Mouse (Mus musculus) layer of hippocampus, postnatal 10 days (tissue): ENCODE measurements around the gene Scnn1a. TPM values are rescaled to one million over a fixed set of nuclear protein-coding genes. Genes with fewer than 3 reads are reported as not detected.
"Not testable (repeated sequence)": the region's sequence is repeated elsewhere in the genome, so short reads cannot be mapped to it uniquely, and the experiment has no call there.

Experiments
- DNase-seq, 2 experiments: peaks; one replicate each; pipeline ENCODE4 v3.0.0; 2021; ENCODE audit warnings: low spot score in 2 of 2
- long read RNA-seq: library from polyadenylated mRNA; stranded (forward); transcript quantifications from one replicate; pipeline ENCODE4 v2.0.0, GENCODE M21; 2023
- total RNA-seq, 2 experiments: library from RNA; stranded (reverse); gene quantifications; 2 replicates each; pipeline ENCODE4 v1.2.3; 2021

The Scnn1a gene
- 1 to 10 TPM; 2.5 to 3.5 TPM for total RNA-seq
- long read RNA-seq, partial matches to known transcripts, result 1 of 3 reads
- long read RNA-seq, other reads (novel, unspliced or antisense), result 1 of 3 reads

- no peak for DNase-seq
Observed at GRCm38 (mm10) chr6:125320323-125320722, at the start of gene Scnn1a. Gene Scnn1a, plus strand, starts transcription at chr6:125320659.

GRCm38 (mm10) chr6:125271455-125272227 is 48.8 kb upstream of the Scnn1a start:
- peak; percentile 93 to 95 for DNase-seq

GRCm38 (mm10) chr6:125272228-125272785 is 48.2 kb upstream of the Scnn1a start:
- DNase-seq, result no peak

GRCm38 (mm10) chr6:125274841-125275563 is 45.5 kb upstream of the Scnn1a start:
- peak in 1 of 2 experiments; percentile 49 for DNase-seq

- no peak for DNase-seq
Observed at GRCm38 (mm10) chr6:125279729-125280128, 40.7 kb upstream of the Scnn1a start.

- DNase-seq, result peak in 1 of 2 experiments; percentile 36
Observed at GRCm38 (mm10) chr6:125282721-125283120, 37.7 kb upstream of the Scnn1a start.

GRCm38 (mm10) chr6:125284250-125284649 is 36.2 kb upstream of the Scnn1a start:
- no peak for DNase-seq

- no peak for DNase-seq
Observed at GRCm38 (mm10) chr6:125284751-125285150, 35.7 kb upstream of the Scnn1a start.

- DNase-seq, result no peak
Observed at GRCm38 (mm10) chr6:125285890-125286289, 34.6 kb upstream of the Scnn1a start, which contains the start of gene Tuba3a. Gene Tuba3a, minus strand, starts transcription at chr6:125286042.

- DNase-seq, result no peak
Observed at GRCm38 (mm10) chr6:125286944-125287343, 33.5 kb upstream of the Scnn1a start.

GRCm38 (mm10) chr6:125288730-125289129 is 31.7 kb upstream of the Scnn1a start:
- no peak for DNase-seq

- DNase-seq, result no peak
Observed at GRCm38 (mm10) chr6:125291329-125291728, 29.1 kb upstream of the Scnn1a start.

GRCm38 (mm10) chr6:125292256-125292655 is 28.2 kb upstream of the Scnn1a start:
- DNase-seq, result no peak

- DNase-seq, result no peak
Observed at GRCm38 (mm10) chr6:125294049-125294448, 26.4 kb upstream of the Scnn1a start.

- no peak for DNase-seq
Observed at GRCm38 (mm10) chr6:125297149-125297820, 23.2 kb upstream of the Scnn1a start.

GRCm38 (mm10) chr6:125300982-125301381 is 19.5 kb upstream of the Scnn1a start:
- DNase-seq, result no peak

- no peak for DNase-seq
Observed at GRCm38 (mm10) chr6:125302231-125302982, 18.1 kb upstream of the Scnn1a start.

GRCm38 (mm10) chr6:125303242-125303641 is 17.2 kb upstream of the Scnn1a start:
- no peak for DNase-seq

- DNase-seq, result not testable (repeated sequence)
Observed at GRCm38 (mm10) chr6:125304408-125304807, 16.1 kb upstream of the Scnn1a start.

- no peak for DNase-seq
Observed at GRCm38 (mm10) chr6:125305465-125305864, 15.0 kb upstream of the Scnn1a start.

GRCm38 (mm10) chr6:125307091-125307490 is 13.4 kb upstream of the Scnn1a start:
- DNase-seq, result no peak
